Mouse (Mus musculus): Measurements from ENCODE around the gene H2-M10.5.
"Not testable (repeated sequence)": the region's sequence is repeated elsewhere in the genome, so short reads cannot be mapped to it uniquely, and the experiment has no call there.

The H2-M10.5 gene

GRCm38 (mm10) chr17:36772610-36773009 lies at the start of gene H2-M10.5:
Gene H2-M10.5 (plus strand): TSS chr17:36772910.
- not testable (repeated sequence) for DNase-seq (ENCODE audit: low read depth, low spot score)

GRCm38 (mm10) chr17:36726046-36726445 lies 46.7 kb upstream of the H2-M10.5 start:
- DNase-seq (ENCODE audit: low read depth, low spot score): peak; percentile 15

DNA sequence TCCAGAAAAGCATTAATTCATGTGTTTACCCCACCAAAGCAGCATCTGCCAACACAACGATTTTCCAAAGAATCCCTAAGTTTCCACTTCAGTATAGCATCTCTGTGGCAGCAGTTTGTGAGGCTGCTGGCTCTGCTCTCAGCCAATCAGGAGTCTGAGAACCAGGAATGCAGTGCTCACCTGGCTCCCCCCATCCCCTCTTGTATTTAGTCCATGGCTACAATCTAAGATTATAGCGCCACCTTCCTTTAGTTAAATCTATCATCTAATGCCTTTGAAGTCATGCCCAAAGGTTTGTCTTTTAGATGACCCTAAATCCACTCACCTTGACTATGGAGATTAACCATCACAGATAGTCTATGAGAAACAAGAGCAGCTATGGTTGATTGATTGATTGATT lies 8.9 kb upstream of the H2-M10.5 start:
- peak; percentile 3 for DNase-seq (ENCODE audit: low read depth, low spot score)

DNA sequence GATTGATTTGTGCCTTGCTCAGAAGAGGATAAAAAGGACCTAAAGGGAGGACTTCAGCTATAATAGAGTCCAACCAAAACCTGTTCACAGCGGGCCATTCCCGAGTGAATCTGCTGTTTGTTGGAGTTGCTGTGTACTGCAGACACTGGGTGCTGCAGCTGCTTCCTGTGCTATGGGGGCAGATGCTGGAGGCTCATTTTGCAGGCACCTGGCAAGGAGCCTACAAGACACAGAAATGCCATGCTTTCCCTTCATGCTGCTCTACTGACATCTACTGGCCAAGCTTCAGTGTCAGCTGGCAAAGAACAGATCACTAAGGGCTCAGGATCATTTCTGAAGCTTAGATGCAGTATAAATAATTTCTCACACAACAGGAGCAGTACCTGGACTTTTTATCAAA lies 8.5 kb upstream of the H2-M10.5 start:
- DNase-seq (ENCODE audit: low read depth, low spot score): peak; percentile 77

DNA sequence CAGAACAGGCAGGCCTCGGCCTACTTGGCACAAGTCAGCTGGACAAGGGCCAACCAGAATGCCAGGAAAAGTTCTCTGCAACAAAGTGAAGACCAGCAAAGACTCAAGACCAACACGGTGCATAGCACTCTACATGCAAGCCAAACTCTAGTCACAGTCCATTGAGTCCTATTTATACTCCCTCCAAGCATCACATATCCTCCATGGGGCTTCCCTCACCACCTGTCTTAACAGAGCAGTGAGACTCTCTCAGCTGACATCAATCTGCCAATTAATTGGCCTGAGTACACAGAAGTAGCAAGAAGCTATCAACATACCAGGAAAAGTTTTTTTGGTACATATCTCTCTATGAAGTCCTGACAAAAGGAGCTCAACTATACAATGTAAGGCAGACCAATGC lies 7.3 kb upstream of the H2-M10.5 start:
- not testable (repeated sequence) for DNase-seq (ENCODE audit: low read depth, low spot score)

DNA sequence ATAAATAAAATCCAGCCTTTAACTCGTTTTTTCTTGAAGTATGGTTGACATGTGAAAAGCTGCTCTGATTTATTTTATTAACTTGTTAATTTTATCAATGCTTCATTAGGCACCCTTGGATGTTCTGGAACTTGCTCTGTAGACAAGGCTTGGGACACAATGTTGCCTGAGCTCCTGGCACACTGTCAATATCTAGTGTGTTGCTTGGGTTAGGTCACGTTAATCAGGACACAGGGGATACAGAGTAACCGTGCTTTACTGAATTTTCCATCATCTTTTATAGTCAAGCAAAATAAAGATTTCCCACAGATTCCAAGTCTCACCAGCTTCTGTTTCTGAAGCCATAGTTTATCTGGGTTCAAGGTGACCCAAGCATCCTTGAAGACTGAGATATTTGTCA lies 8.8 kb downstream of the H2-M10.5 start:
- no peak for DNase-seq (ENCODE audit: low read depth, low spot score)

GRCm38 (mm10) chr17:36786483-36786886 lies 13.8 kb downstream of the H2-M10.5 start:
- peak; percentile 4 for DNase-seq (ENCODE audit: low read depth, low spot score)

- no peak for DNase-seq (ENCODE audit: low read depth, low spot score)
Measured at GRCm38 (mm10) chr17:36788351-36788750, 15.6 kb downstream of the H2-M10.5 start.

DNA sequence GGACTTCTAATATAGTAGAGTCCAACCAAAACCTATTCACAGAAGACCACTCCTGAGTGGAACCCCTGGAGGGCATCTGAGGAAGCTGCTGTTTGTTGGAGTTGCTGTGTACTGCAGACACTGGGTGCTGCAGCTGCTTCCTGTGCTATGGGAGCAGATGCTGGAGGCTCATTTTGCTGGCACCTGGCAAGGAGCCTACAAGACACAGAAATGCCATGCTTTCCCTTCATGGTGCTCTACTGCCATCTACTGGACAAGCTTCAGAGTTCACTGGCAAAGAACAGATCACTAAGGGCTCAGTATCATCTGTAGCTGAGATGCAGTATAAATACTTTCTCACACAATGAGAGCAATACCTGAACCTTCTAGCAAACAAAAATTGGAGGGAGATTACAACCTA lies 16.1 kb downstream of the H2-M10.5 start:
- peak; percentile 91 for DNase-seq (ENCODE audit: low read depth, low spot score)

GRCm38 (mm10) chr17:36799493-36799892 lies 26.8 kb downstream of the H2-M10.5 start:
- no peak for DNase-seq (ENCODE audit: low read depth, low spot score)

DNA sequence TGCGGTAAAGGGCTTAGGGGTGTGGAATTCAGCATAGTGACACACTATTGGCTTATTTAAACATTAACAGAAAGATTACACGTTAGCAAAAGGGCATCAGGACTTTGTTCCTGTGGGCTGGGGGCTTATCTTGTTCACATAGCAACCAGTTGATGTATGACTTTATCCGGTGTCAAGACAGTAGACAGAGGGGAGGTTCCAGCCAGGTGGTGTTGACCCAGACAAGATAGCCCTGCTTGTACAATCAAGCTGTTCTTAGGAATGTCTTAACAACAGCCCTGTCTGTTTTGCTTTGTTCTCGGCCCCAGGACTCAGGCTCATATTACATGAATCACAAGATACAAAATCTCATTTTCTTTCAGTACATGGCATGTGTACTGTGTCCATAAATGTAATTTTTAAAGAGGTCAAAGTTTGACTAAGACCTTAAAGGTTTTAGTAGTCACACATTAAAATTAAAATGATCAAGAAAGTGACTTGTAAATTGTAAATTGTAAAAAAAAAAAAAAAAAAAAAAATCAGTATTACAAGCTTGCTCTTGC lies 27.3 kb downstream of the H2-M10.5 start:
- DNase-seq (ENCODE audit: low read depth, low spot score): not testable (repeated sequence)

GRCm38 (mm10) chr17:36811871-36812270 lies 39.2 kb downstream of the H2-M10.5 start, which contains the start of gene H2-M10.6:
Gene H2-M10.6 (plus strand): TSS chr17:36812171.
- DNase-seq (ENCODE audit: low read depth, low spot score): no peak

DNA sequence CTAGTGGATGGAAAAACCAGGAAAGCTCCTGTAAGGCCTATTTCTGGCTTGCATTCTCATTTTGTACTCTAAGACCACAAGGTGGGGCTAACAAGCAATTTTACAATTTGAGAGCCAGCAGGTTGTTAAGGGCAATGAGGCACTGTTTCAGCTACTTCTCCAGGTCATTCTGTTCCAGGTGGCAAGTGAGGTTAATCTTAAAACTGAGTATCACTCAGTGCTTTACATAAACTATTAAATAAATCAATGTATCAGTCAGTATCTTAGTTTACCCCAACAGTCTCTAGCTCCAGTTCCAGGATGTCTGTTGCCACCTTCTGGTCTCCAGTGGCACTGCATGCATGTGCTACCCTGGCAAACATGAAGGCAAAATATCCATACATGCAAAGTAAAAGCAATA lies 51.3 kb downstream of the H2-M10.5 start:
- DNase-seq (ENCODE audit: low read depth, low spot score): peak; percentile 44

GRCm38 (mm10) chr17:36825525-36825924 lies 52.8 kb downstream of the H2-M10.5 start:
- DNase-seq (ENCODE audit: low read depth, low spot score): peak; percentile 78
